Mouse (Mus musculus) lung, embryonic 14.5 days (tissue): Measurements from ENCODE around the gene Thsd4. TPM values are rescaled to one million over a fixed set of nuclear protein-coding genes. Genes with fewer than 3 reads are reported as not detected.
A peak's percentile ranks its signal among the peaks of the same experiment; 100 is the strongest.
"Not testable (repeated sequence)": the region's sequence is repeated elsewhere in the genome, so short reads cannot be mapped to it uniquely, and the experiment has no call there.

Experiments
- ATAC-seq: fragments of 200-750 bp; cut with Nextera tagmentation; 2 replicates; pipeline ENCODE4 v1.8.0; 2017; ENCODE audit warnings: mild to moderate bottlenecking, moderate TSS enrichment, moderate library complexity; ENCODE audit not compliant: insufficient read depth
- DNase-seq: peaks from one replicate; pipeline ENCODE4 v3.0.0-alpha.2; 2015
- H3K27ac ChIP-seq: fragments of 300-500 bp; sonication (generic); 2 replicates; pipeline ENCODE4 v1.5.1; 2014; ENCODE audit warnings: low read depth, mild to moderate bottlenecking, moderate library complexity
- H3K27me3 ChIP-seq: fragments of 300-500 bp; sonication (generic); 2 replicates; pipeline ENCODE4 v1.6.1; 2014; ENCODE audit warnings: low read length, control low read depth; ENCODE audit not compliant: insufficient read depth
- H3K36me3 ChIP-seq: fragments of 300-500 bp; sonication (generic); 2 replicates; pipeline ENCODE4 v1.6.1; 2014; ENCODE audit warnings: control low read depth; ENCODE audit not compliant: insufficient read depth
- H3K4me1 ChIP-seq: fragments of 300-500 bp; sonication (generic); 2 replicates; pipeline ENCODE4 v1.6.1; 2014; ENCODE audit warnings: antibody characterized with exemption, control low read depth; ENCODE audit not compliant: insufficient read depth
- H3K4me2 ChIP-seq: fragments of 300-500 bp; sonication (generic); 2 replicates; pipeline ENCODE4 v1.6.1; 2014; ENCODE audit warnings: mild to moderate bottlenecking
- H3K4me3 ChIP-seq: fragments of 300-500 bp; sonication (generic); 2 replicates; pipeline ENCODE4 v1.5.1; 2014; ENCODE audit warnings: low read depth, low read length
- H3K9ac ChIP-seq: fragments of 300-500 bp; sonication (generic); 2 replicates; pipeline ENCODE4 v1.6.1; 2014
- H3K9me3 ChIP-seq: fragments of 300-500 bp; sonication (generic); 2 replicates; pipeline ENCODE4 v1.6.1; 2016; ENCODE audit warnings: low read depth, low read length, control low read depth
- CTCF ChIP-seq: IDR thresholded peaks from 2 replicates; pipeline ENCODE4 v1.5.1; 2016; ENCODE audit warnings: antibody characterized with exemption, low read depth
- WGBS: fragments of 180-500 bp; shearing (Covaris S2); extraction: QIAGEN DNeasy Blood & Tissue Kit; methylation state at CpG from one replicate; pipeline ENCODE4 v1.1.7; 2014; 5-methylcytosine and 5-hydroxymethylcytosine counted together
- polyA plus RNA-seq: library from polyadenylated mRNA; unstranded; fragments of >200 nt; fragmentation: Nextera tagmentation; extraction: Ambion mirVana; gene quantifications from 2 replicates; pipeline ENCODE4 v1.2.1, GENCODE M21; 2014

The Thsd4 gene
- polyA plus RNA-seq, 1 experiment from 2014 or later, result 18.5 TPM

DNA sequence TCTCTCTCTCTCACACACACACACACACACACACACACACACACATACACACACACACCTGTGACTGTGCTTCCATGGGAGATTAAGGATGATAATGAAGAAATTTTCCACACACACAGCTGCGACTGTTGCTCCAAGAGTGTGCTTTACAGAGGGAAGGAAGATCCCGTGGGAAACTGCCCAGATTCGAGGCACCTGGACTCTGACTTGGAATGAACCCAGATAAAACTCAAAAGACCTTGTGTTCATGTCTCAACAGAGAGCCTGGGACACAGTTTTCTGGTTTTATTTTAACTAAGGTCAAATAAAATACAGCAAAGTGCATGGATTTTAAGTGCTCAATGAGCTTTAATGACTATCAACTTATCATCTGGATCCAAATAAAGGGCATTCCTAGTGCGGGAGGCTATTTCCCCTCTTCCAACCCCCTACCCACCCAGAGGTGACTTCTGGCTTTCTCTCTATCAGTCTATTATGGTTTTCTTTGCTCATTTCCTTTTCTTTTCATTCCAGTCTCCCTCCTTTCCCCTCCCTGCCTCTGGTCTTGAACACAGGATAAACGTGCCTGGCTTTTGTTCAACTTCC, 579.3 kb downstream of the Thsd4 start:
- Histone ChIP-seq H3K36me3 (no peaks in the 10 kb centered on the region), H3K4me3 (no peak overlapping the region), H3K27me3 (no peaks in the 10 kb centered on the region), H3K27ac (no peak overlapping the region), H3K4me1 (no peaks in the 10 kb centered on the region; the same call in 1 of the 2 replicates), H3K4me2 (no peak overlapping the region), H3K9ac (no peak overlapping the region), H3K9me3 (no peaks in the 10 kb centered on the region)
- DNase-seq (peak; percentile 37), ATAC-seq (no peak)
- 34% methylated on average over 5 of the region's 5 CpGs for WGBS
- no peak for TF ChIP-seq CTCF

DNA sequence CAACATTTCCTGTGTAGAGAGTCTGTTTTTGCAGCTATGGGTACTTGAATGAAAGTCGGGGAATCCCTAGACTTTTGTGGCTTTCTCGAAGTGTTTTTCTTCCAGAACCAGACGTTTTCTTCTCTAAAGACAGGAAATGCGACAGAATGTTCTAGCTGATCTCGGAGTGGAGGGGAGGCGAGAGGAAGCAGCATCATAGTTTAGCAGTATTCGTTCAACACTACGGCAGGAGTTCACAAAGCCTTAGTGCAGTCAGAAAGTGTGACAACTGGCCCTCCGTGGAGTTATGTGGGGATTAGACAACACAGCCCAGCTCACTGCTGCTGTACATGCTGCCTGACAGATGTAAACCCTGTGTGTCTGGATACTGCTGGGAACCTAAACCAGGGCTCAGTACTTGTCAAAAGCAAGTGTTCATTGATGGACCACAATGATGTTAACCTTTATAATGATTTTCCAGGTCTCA, 579.9 kb downstream of the Thsd4 start:
- no peak overlapping the region for H3K9ac ChIP-seq
- no peak for ATAC-seq
- H3K27ac ChIP-seq, result peak overlapping the region; percentile 40; the same call in 1 of the 2 replicates
- H3K4me3 ChIP-seq, result no peak overlapping the region
- no peaks in the 10 kb centered on the region for H3K36me3 ChIP-seq
- no peak overlapping the region for H3K4me2 ChIP-seq
- peak; percentile 17 for DNase-seq
- WGBS, result 14% methylated on average over 9 of the region's 9 CpGs
- no peaks in the 10 kb centered on the region; the same call in 1 of the 2 replicates for H3K4me1 ChIP-seq
- TF ChIP-seq CTCF, result no peak
- H3K27me3 ChIP-seq, result no peaks in the 10 kb centered on the region
- no peaks in the 10 kb centered on the region for H3K9me3 ChIP-seq

GRCm38 (mm10) chr9:59940913-59941884, 580.6 kb downstream of the Thsd4 start:
- 0 out of 2 replicates have a peak overlapping the region, but pooled peaks have one; percentile 40 for H3K27ac ChIP-seq
- no peaks in the 10 kb centered on the region for H3K36me3 ChIP-seq
- H3K4me1 ChIP-seq, result no peaks in the 10 kb centered on the region; the same call in 1 of the 2 replicates
- no peaks in the 10 kb centered on the region for H3K9me3 ChIP-seq
- no peak overlapping the region for H3K9ac ChIP-seq
- no peak overlapping the region for H3K4me3 ChIP-seq
- DNase-seq (no peak), ATAC-seq (no peak)
- H3K4me2 ChIP-seq, result no peak overlapping the region
- TF ChIP-seq CTCF, result no peak
- no peaks in the 10 kb centered on the region for H3K27me3 ChIP-seq
- 44% methylated on average over 12 of the region's 12 CpGs for WGBS

- 25% methylated on average over 2 of the region's 2 CpGs for WGBS
- TF ChIP-seq CTCF, result no peak
- Histone ChIP-seq H3K4me3 (no peak overlapping the region), H3K9ac (no peak overlapping the region), H3K9me3 (no peaks in the 10 kb centered on the region), H3K36me3 (no peaks in the 10 kb centered on the region), H3K4me1 (no peaks in the 10 kb centered on the region; the same call in 1 of the 2 replicates), H3K4me2 (peak overlapping the region; percentile 33), H3K27ac (no peak overlapping the region), H3K27me3 (no peaks in the 10 kb centered on the region)
- ATAC-seq (no peak), DNase-seq (no peak)
Observed at GRCm38 (mm10) chr9:59939691-59940090, 582.2 kb downstream of the Thsd4 start.

DNA sequence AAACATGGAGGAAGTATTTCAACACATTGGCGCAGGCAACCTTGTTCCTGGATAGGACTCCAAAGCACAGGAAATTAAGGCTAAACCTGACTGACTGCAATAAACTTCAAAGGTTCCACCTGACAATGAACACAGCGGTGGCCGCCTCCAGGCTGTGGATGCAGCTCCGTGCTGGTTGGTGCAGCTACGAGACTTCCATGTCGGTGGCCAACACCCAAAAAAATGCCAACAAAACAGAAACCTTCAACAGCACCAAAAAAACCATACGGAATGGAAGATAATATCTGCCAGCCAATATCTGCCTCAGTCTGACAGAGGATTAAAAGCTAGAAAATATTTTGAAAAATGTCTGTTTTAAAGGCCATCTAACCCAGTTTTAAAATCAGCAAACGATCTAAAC, 583.3 kb downstream of the Thsd4 start:
- Histone ChIP-seq H3K27ac (no peak overlapping the region), H3K4me3 (no peak overlapping the region), H3K27me3 (no peaks in the 10 kb centered on the region), H3K4me1 (no peaks in the 10 kb centered on the region; the same call in 1 of the 2 replicates), H3K4me2 (no peak overlapping the region), H3K36me3 (no peaks in the 10 kb centered on the region), H3K9ac (no peak overlapping the region), H3K9me3 (no peaks in the 10 kb centered on the region)
- no peak for TF ChIP-seq CTCF
- DNase-seq (no peak), ATAC-seq (no peak)
- 80% methylated on average over 8 of the region's 8 CpGs for WGBS

DNA sequence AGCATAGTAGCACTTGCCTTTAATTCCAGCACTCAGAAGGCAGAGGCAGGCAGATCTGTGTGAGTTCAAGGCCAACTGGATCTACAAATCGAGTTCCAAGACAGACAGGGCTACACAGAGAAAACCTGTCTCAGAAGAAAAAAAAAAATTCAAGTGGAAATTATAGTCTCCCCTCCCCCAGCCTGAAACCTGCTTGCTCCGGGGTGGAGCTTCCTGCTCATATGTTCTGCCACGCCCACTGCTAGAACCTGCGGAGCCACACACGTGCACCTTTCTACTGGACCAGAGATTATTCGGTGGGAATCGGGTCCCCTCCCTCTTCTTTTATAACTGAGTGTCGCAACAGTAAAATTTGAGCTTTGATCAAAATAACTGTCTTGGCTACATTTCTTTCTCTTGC, 586.0 kb downstream of the Thsd4 start:
- not testable (repeated sequence) for H3K4me3 ChIP-seq, H3K9me3 ChIP-seq, H3K9ac ChIP-seq, DNase-seq, H3K27ac ChIP-seq, H3K4me2 ChIP-seq, ATAC-seq, H3K36me3 ChIP-seq, H3K4me1 ChIP-seq, H3K27me3 ChIP-seq
- 70% methylated on average over 8 of the region's 8 CpGs for WGBS

GRCm38 (mm10) chr9:59930248-59930647, 591.6 kb downstream of the Thsd4 start:
- Histone ChIP-seq H3K9ac (no peak overlapping the region), H3K36me3 (peaks cover 14% of the 10 kb centered on the region; the same call in 1 of the 2 replicates), H3K4me2 (no peak overlapping the region), H3K27me3 (no peaks in the 10 kb centered on the region), H3K4me3 (no peak overlapping the region), H3K9me3 (peaks cover 7% of the 10 kb centered on the region; the same call in 1 of the 2 replicates), H3K4me1 (no peaks in the 10 kb centered on the region), H3K27ac (no peak overlapping the region)
- no peak for ATAC-seq
- DNase-seq, result no peak
- TF ChIP-seq CTCF, result no peak
- 71% methylated on average over 3 of the region's 3 CpGs for WGBS

Other genes with a start within 250 kb of the Thsd4 start
- gene Lrrc49, start 166.1 kb upstream of the Thsd4 start, polyA plus RNA-seq, result 21.1 and 21.9 TPM in 2 replicates
- 1.3 and 1.8 TPM in 2 replicates for gene Larp6, start 190.9 kb upstream of the Thsd4 start, polyA plus RNA-seq